Mouse (Mus musculus) layer of hippocampus, postnatal 14 days (tissue): ENCODE data around the gene Csl. TPM values are rescaled to one million over a fixed set of nuclear protein-coding genes. Genes with fewer than 3 reads are reported as not detected.

Experiments
- DNase-seq, 2 experiments: peaks; one replicate each; pipeline ENCODE4 v3.0.0; 2021 to 2022; ENCODE audit warnings: low spot score in 2 of 2, mixed read lengths in 1 of 2
- long read RNA-seq, 2 experiments: library from polyadenylated mRNA; stranded (forward); transcript quantifications; one replicate each; pipeline ENCODE4 v2.0.0; 2021
- total RNA-seq, 2 experiments: library from RNA; stranded (reverse); gene quantifications; 2 replicates each; pipeline ENCODE4 v1.2.3; 2021

Gene Csl
- 1 to 10 TPM in 1 of 2 experiments, under 1 TPM in 1; 0.71 to 1.3 TPM for total RNA-seq
- long read RNA-seq, experiment 1: 0 reads
- long read RNA-seq, experiment 2: 0 reads

DNA sequence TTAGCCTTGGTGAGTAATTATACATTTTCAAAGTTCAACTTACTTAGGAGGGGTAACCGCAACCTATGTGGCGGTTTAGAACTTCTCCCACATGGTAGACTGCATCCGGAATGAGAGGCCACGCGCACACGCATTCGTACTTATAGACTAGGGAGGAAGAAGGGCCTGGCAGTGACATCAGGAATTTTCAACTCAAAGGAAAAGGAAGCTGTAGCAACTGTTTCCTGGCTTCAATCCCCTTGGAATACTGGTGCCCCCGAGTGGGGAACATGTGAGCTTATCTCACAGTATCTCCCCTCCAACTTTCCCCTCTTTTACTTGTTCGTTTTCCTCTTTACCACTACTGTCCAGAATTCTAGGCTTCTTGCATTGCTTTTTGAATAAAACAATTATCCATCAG, at the start of gene Csl:
Gene Csl, minus strand, starts transcription at position 101 of the 400 bp plus-strand sequence.
- DNase-seq: no peak

DNA sequence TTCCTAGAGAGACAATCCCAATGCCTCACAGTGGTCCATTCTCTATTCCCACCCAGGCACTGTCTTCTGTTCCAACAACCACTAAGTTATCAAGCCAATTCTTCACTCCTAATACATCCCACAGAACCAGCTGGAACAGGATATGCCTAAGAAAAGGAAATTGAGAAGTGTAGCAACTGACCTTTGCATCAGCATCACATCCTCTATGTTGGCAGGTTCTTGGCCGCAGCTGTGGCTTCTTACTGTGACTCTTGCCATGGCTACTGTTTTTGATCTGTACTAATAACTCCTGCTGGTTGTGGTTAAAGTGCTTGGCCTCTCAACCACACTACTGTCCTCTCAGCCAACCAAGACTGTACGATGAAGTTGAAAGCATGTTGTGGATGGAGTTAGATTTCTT, 30.0 kb upstream of the Csl start:
- no peak for DNase-seq

- peak; percentile 14 to 69 for DNase-seq
Observed at GRCm38 (mm10) chr10:99774228-99775120, 15.0 kb upstream of the Csl start.

- no peak for DNase-seq
Observed at GRCm38 (mm10) chr10:99750146-99750545, 9.3 kb downstream of the Csl start.

DNA sequence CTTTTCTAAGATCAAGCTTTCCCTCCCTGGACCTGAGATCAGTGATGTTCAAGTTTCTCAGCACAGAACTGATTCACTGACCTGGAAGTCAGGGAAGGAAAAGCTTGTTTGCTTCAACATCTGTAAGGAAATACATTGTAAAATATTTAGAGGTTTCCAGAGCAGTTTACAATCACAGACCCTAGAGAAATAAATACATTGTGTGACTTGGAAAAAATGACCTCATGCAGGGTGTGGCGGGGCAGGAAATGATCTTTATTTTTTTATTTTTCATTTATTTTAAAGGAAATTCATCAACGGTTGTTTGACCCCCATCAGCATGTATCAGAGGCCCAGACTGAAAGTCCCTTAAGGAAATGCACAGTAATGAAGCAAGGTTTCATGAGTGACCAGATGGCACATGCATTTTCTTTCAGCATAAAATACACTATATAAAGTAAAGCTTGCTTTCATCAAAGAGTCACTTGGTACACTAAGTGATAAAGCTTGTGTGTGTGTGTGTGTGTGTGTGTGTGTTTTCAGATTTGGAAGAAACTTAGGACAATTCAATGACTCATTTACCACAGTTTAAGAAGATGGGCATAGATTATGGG, 10.7 kb downstream of the Csl start:
- no peak for DNase-seq

GRCm38 (mm10) chr10:99748009-99748408, 11.4 kb downstream of the Csl start:
- no peak for DNase-seq

GRCm38 (mm10) chr10:99741609-99742280, 17.7 kb downstream of the Csl start:
- no peak for DNase-seq

GRCm38 (mm10) chr10:99713129-99713528, 46.3 kb downstream of the Csl start:
- no peak for DNase-seq

GRCm38 (mm10) chr10:99711567-99711966, 47.9 kb downstream of the Csl start:
- no peak for DNase-seq
